Mouse (Mus musculus): ENCODE data around the gene Aatk.

- TF ChIP-seq GATA1 (IDR thresholded peaks at IDR 0.05; ENCODE audit: borderline replicate concordance, low read length) = no peak
- no peak for TF ChIP-seq FLI1 (IDR thresholded peaks at IDR 0.05; ENCODE audit: low read length)
These were observed 59.1 kb downstream of the Aatk start for GRCm38 (mm10) chr11:119987876-119988275.
